Mouse (Mus musculus) kidney, embryonic 16.5 days (tissue): ENCODE data around the gene Tbx20. TPM values are rescaled to one million over a fixed set of nuclear protein-coding genes. Genes with fewer than 3 reads are reported as not detected.

Experiments used
- ATAC-seq: fragments of 200-750 bp; cut with Nextera tagmentation; 2 replicates; pipeline ENCODE4 v1.8.0; 2017; ENCODE audit warnings: moderate TSS enrichment; ENCODE audit not compliant: low FRiP score, low TSS enrichment
- H3K27ac ChIP-seq: fragments of 300-500 bp; sonication (generic); 2 replicates; pipeline ENCODE4 v1.5.1; 2014; ENCODE audit warnings: low read length
- H3K27me3 ChIP-seq: fragments of 300-500 bp; sonication (generic); 2 replicates; pipeline ENCODE4 v1.6.1; 2014; ENCODE audit warnings: low read length, control low read depth, mixed read lengths; ENCODE audit not compliant: insufficient read depth
- H3K36me3 ChIP-seq: fragments of 300-500 bp; sonication (generic); 2 replicates; pipeline ENCODE4 v1.6.1; 2014; ENCODE audit warnings: low read length, control low read depth, mixed read lengths; ENCODE audit not compliant: insufficient read depth
- H3K4me1 ChIP-seq: fragments of 300-500 bp; sonication (generic); 2 replicates; pipeline ENCODE4 v1.6.1; 2014; ENCODE audit warnings: low read length, control low read depth, mixed read lengths; ENCODE audit not compliant: insufficient read depth
- H3K4me2 ChIP-seq: fragments of 300-500 bp; sonication (generic); replicated peaks from 2 replicates; pipeline ENCODE4 v1.6.1; 2014; ENCODE audit warnings: low read depth, low read length
- H3K4me3 ChIP-seq: fragments of 300-500 bp; sonication (generic); 2 replicates; pipeline ENCODE4 v1.5.1; 2014; ENCODE audit warnings: mild to moderate bottlenecking, low read length
- H3K9ac ChIP-seq: fragments of 300-500 bp; sonication (generic); replicated peaks from 2 replicates; pipeline ENCODE4 v1.6.1; 2014; ENCODE audit warnings: low read length
- H3K9me3 ChIP-seq: fragments of 300-500 bp; sonication (generic); 2 replicates; pipeline ENCODE4 v1.6.1; 2016; ENCODE audit warnings: low read length, control low read depth
- WGBS: fragments of 180-500 bp; shearing (Covaris S2); extraction: QIAGEN DNeasy Blood & Tissue Kit; methylation state at CpG from one replicate; pipeline ENCODE4 v1.1.7; 2014; 5-methylcytosine and 5-hydroxymethylcytosine counted together
- polyA plus RNA-seq: library from polyadenylated mRNA; unstranded; fragments of >200 nt; fragmentation: Nextera tagmentation; extraction: Ambion mirVana; gene quantifications from 2 replicates; pipeline ENCODE4 v1.2.1, GENCODE M21; 2015

The Tbx20 gene
- polyA plus RNA-seq: 0.14 and 0.19 TPM in 2 replicates

DNA sequence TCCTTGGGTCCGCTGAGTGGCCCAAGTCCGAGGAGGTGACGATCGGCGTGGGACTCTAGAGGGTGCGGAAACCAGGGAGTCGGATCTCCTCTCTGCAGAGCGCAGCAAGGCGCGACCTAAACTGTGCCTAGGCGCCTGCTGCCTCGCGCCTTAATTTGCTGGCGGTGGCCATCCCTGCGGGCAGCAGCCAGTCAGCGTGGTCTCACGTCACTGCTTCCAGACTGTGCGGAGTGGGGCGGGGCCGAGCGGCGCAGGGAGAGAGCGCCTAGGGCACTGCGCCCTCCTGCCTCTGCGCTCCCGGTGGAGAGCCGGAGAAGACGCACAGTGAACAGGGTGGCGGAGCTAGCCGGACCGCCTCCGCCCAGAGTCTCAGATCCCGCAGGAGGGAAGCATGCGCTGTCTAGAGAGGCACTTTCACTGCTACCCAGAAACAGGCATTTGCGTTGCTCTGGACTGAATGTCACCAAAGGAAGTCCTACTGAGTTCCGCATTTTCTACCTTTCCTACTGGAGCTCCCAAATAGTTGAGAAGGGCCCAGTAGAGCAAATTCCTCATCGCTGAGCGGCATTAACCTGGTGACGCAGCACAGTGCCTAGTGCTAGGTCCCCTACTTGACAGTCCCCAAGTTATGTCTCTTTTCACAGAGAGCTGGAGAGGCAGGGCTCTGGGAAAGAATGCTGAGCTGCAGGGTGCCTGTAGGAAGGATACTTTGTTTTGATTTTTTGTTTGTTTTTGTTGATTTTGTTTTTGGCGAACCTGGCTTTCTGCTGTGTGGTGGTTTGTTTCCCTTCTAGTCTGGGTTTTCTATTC is at the start of gene Tbx20:
Tbx20 (minus strand) TSS at position 144 of the 810 bp plus-strand sequence.
- peak; percentile 95 for ATAC-seq
- Histone ChIP-seq H3K4me3 (peak within 1 kb of the TSS; percentile 23), H3K4me1 (peaks cover 3% of the 10 kb centered on the region; the same call in 1 of the 2 replicates), H3K36me3 (no peaks in the 10 kb centered on the region), H3K9me3 (no peaks in the 10 kb centered on the region), H3K27me3 (peaks cover 98% of the 10 kb centered on the region), H3K9ac (no peak within 1 kb of the TSS), H3K27ac (no peak within 1 kb of the TSS), H3K4me2 (peak within 1 kb of the TSS; percentile 40)
- under 1% methylated on average over 37 of the region's 40 CpGs for WGBS

GRCm38 (mm10) chr9:24818511-24818910 is 44.4 kb upstream of the Tbx20 start:
- H3K4me2 ChIP-seq: no peak overlapping the region
- H3K9ac ChIP-seq: no peak overlapping the region
- H3K4me3 ChIP-seq: no peak overlapping the region
- no peak overlapping the region for H3K27ac ChIP-seq
- H3K4me1 ChIP-seq: no peaks in the 10 kb centered on the region
- H3K27me3 ChIP-seq: no peaks in the 10 kb centered on the region
- no peaks in the 10 kb centered on the region for H3K36me3 ChIP-seq
- no peak for ATAC-seq
- WGBS: 78% methylated on average over 3 of the region's 3 CpGs
- no peaks in the 10 kb centered on the region for H3K9me3 ChIP-seq

DNA sequence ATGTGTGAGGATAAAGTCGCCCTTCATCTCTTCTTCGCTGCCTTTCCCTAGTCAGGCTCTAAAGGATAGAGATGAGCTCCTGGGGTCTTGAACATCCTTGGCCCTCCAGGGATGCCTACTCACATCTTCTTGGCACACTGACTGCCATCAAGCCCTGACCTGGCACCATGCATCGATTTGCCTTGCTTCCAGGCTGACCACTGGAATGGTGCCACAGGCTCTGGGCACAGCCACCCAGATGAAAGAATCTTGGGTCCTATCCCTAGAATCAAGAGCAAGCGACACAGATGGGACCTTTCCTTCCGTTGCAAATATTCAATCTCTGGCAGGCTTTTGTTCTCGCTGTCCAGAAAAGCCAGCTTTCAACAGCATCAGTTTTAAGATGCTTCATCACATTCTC is 38.4 kb upstream of the Tbx20 start:
- Histone ChIP-seq H3K9ac (no peak overlapping the region), H3K36me3 (no peaks in the 10 kb centered on the region), H3K4me1 (no peaks in the 10 kb centered on the region), H3K4me2 (no peak overlapping the region), H3K4me3 (no peak overlapping the region), H3K9me3 (no peaks in the 10 kb centered on the region), H3K27me3 (no peaks in the 10 kb centered on the region), H3K27ac (no peak overlapping the region)
- WGBS: 87% methylated on average over 6 of the region's 6 CpGs
- no peak for ATAC-seq

DNA sequence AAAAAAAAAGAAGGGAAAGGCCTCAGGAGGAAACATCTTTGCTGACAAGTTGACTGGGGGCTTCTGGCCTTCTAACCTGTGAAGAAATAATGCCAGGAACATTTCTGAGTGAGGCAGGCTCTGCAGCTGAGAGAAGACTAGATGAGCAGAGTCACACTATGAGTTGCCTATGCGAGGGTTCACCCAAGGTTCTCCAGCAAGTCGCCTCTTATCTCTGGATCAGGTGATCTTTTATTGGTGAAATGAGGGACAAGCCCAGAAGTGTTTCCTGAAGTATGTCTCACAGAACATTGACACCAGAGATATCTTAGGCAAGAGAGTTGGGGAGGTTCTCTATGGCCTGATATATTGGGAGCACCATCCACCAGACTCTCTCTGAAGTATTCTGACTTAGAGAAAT is 18.0 kb upstream of the Tbx20 start:
- no peak overlapping the region for H3K4me3 ChIP-seq
- H3K4me2 ChIP-seq: no peak overlapping the region
- 81% methylated on average over 2 of the region's 2 CpGs for WGBS
- no peak overlapping the region for H3K27ac ChIP-seq
- ATAC-seq: no peak
- H3K9me3 ChIP-seq: no peaks in the 10 kb centered on the region
- no peaks in the 10 kb centered on the region for H3K36me3 ChIP-seq
- no peaks in the 10 kb centered on the region for H3K27me3 ChIP-seq
- no peaks in the 10 kb centered on the region for H3K4me1 ChIP-seq
- no peak overlapping the region for H3K9ac ChIP-seq

DNA sequence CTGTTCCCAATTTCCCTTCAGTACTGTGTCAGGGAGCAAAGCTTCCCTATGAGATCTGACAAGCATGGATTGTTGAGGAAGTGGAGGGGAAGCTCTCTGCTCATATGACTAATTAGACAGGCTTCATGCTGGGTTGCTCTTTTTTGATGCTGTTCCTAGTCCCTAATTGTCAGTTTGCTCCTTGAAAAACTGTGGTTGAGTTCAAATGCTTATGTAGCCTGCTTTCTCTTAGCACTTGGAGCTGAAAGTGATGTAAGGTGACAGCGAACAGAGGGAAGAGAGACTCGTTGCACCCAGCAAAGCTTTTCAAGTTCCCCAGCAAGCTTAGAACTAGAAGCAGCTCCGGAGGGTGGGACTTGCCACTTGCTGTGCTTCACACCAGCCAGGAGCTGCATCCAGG is 15.3 kb upstream of the Tbx20 start:
- H3K4me2 ChIP-seq: no peak overlapping the region
- H3K36me3 ChIP-seq: no peaks in the 10 kb centered on the region
- no peak overlapping the region for H3K4me3 ChIP-seq
- H3K9me3 ChIP-seq: no peaks in the 10 kb centered on the region
- no peak overlapping the region for H3K9ac ChIP-seq
- ATAC-seq: no peak
- H3K27ac ChIP-seq: no peak overlapping the region
- H3K27me3 ChIP-seq: no peaks in the 10 kb centered on the region
- H3K4me1 ChIP-seq: no peaks in the 10 kb centered on the region
- WGBS: 57% methylated on average over 3 of the region's 3 CpGs

- peaks cover 62% of the 10 kb centered on the region for H3K27me3 ChIP-seq
These were observed 8.2 kb upstream of the Tbx20 start for GRCm38 (mm10) chr9:24782338-24782737.

GRCm38 (mm10) chr9:24780929-24781441 is 6.9 kb upstream of the Tbx20 start:
- 0% methylated on average over 32 of the region's 32 CpGs for WGBS
- Histone ChIP-seq H3K9ac (no peak overlapping the region), H3K4me1 (peaks cover 12% of the 10 kb centered on the region), H3K36me3 (no peaks in the 10 kb centered on the region), H3K27ac (no peak overlapping the region), H3K4me3 (peak overlapping the region; percentile 44), H3K4me2 (peak overlapping the region; percentile 64), H3K27me3 (peaks cover 75% of the 10 kb centered on the region), H3K9me3 (no peaks in the 10 kb centered on the region)
- peak; percentile 63 for ATAC-seq

More at GRCm38 (mm10) chr9:24782338-24782737, 8.2 kb upstream of the Tbx20 start:
- Histone ChIP-seq H3K36me3 (no peaks in the 10 kb centered on the region), H3K4me3 (no peak overlapping the region), H3K9me3 (no peaks in the 10 kb centered on the region), H3K27ac (no peak overlapping the region), H3K4me1 (peaks cover 12% of the 10 kb centered on the region), H3K9ac (no peak overlapping the region), H3K4me2 (no peak overlapping the region)
- WGBS: 13% methylated on average over 3 of the region's 3 CpGs
- ATAC-seq: no peak

DNA sequence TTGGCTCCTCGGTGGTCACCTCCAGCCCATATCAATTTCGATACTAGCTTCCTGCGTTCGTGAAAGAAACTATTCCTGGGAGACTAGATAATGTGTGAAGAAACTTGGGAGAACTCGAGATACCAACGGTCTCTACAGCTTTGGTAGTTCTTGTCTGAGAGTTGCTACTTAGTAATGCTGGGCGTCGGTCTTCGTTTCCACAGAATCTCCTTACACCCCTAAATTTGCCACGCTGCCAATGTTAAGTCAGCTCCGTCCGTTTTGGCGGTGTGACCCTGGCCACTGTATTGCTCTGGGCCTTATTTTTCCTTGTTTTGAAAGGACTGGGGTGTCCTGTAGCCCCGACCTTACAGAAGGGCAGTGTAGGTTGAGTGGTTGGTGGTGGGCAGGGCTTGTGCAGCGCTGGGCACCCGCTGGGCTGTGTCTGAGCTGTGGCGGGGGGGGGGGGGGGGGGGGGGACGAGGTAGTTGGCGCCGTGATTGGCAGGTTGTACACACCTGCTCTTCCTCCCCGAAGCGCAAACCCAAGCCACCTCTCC is 6.4 kb upstream of the Tbx20 start:
- Histone ChIP-seq H3K4me3 (peak overlapping the region; percentile 44), H3K9ac (no peak overlapping the region), H3K9me3 (no peaks in the 10 kb centered on the region), H3K27me3 (peaks cover 79% of the 10 kb centered on the region), H3K4me2 (peak overlapping the region; percentile 64), H3K4me1 (peaks cover 12% of the 10 kb centered on the region), H3K27ac (no peak overlapping the region), H3K36me3 (no peaks in the 10 kb centered on the region)
- WGBS: 1% methylated on average over 20 of the region's 22 CpGs
- peak; percentile 59 for ATAC-seq

- Histone ChIP-seq H3K4me3 (no peak overlapping the region), H3K4me1 (peaks cover 12% of the 10 kb centered on the region), H3K27ac (no peak overlapping the region), H3K4me2 (no peak overlapping the region), H3K36me3 (no peaks in the 10 kb centered on the region), H3K27me3 (peaks cover 84% of the 10 kb centered on the region), H3K9me3 (no peaks in the 10 kb centered on the region), H3K9ac (no peak overlapping the region)
- ATAC-seq: no peak
- 4% methylated on average over 3 of the region's 3 CpGs for WGBS
These were observed 5.9 kb upstream of the Tbx20 start for GRCm38 (mm10) chr9:24779975-24780374.

- H3K4me1 ChIP-seq: peaks cover 12% of the 10 kb centered on the region
- no peak overlapping the region for H3K27ac ChIP-seq
- ATAC-seq: no peak
- no peaks in the 10 kb centered on the region for H3K9me3 ChIP-seq
- peaks cover 93% of the 10 kb centered on the region for H3K27me3 ChIP-seq
- no peak overlapping the region for H3K4me3 ChIP-seq
- no peak overlapping the region for H3K9ac ChIP-seq
- 2% methylated on average over 14 of the region's 14 CpGs for WGBS
- H3K36me3 ChIP-seq: no peaks in the 10 kb centered on the region
- no peak overlapping the region for H3K4me2 ChIP-seq
These were observed 4.5 kb upstream of the Tbx20 start for GRCm38 (mm10) chr9:24778571-24778970.
